Mouse (Mus musculus): ENCODE data around the gene Tmem115. TPM values are rescaled to one million over a fixed set of nuclear protein-coding genes. Genes with fewer than 3 reads are reported as not detected.

Gene Tmem115
- polyA plus RNA-seq, 1 experiment from 2014 or later, result 49.7 TPM

GRCm38 (mm10) chr9:107547026-107547425 lies 13.3 kb downstream of the Tmem115 start, which contains the start of gene Zmynd10:
Zmynd10 (plus strand) TSS chr9:107547298.
- ATAC-seq (ENCODE audit: low FRiP score, low TSS enrichment), result peak; percentile 55
- peaks cover 42% of the 10 kb centered on the region for H3K4me1 ChIP-seq (ENCODE audit: insufficient read depth, low read length)
- H3K4me3 ChIP-seq (ENCODE audit: low read length), result peak within 1 kb of the TSS; percentile 24
- 1% methylated on average over 20 of the region's 20 CpGs for WGBS
- peak within 1 kb of the TSS; percentile 51 for H3K4me2 ChIP-seq (replicated peaks; ENCODE audit: low read depth, low read length)
- H3K27me3 ChIP-seq (ENCODE audit: insufficient read depth, low read length), result no peaks in the 10 kb centered on the region
- H3K36me3 ChIP-seq (ENCODE audit: insufficient read depth, low read length), result peaks cover 17% of the 10 kb centered on the region; the same call in 1 of the 2 replicates
- 0 out of 2 replicates have a peak within 1 kb of the TSS, but pooled peaks have one; percentile 18 for H3K27ac ChIP-seq (ENCODE audit: low read length)
- H3K9ac ChIP-seq (replicated peaks; ENCODE audit: low read length), result peak within 1 kb of the TSS; percentile 48; the same call in 1 of the 2 replicates
- no peaks in the 10 kb centered on the region for H3K9me3 ChIP-seq (ENCODE audit: low read length)

GRCm38 (mm10) chr9:107547957-107548356 lies 14.2 kb downstream of the Tmem115 start:
- H3K36me3 ChIP-seq (ENCODE audit: insufficient read depth, low read length), result peaks cover 17% of the 10 kb centered on the region; the same call in 1 of the 2 replicates
- 81% methylated on average over 5 of the region's 5 CpGs for WGBS
- H3K4me1 ChIP-seq (ENCODE audit: insufficient read depth, low read length), result peaks cover 45% of the 10 kb centered on the region
- H3K4me3 ChIP-seq (ENCODE audit: low read length), result no peak overlapping the region
- no peak for ATAC-seq (ENCODE audit: low FRiP score, low TSS enrichment)
- no peak overlapping the region for H3K4me2 ChIP-seq (replicated peaks; ENCODE audit: low read depth, low read length)
- H3K9ac ChIP-seq (replicated peaks; ENCODE audit: low read length), result no peak overlapping the region
- H3K9me3 ChIP-seq (ENCODE audit: low read length), result no peaks in the 10 kb centered on the region
- H3K27me3 ChIP-seq (ENCODE audit: insufficient read depth, low read length), result no peaks in the 10 kb centered on the region
- no peak overlapping the region for H3K27ac ChIP-seq (ENCODE audit: low read length)

- no peak for ATAC-seq (ENCODE audit: low FRiP score, low TSS enrichment)
- 86% methylated on average over 10 of the region's 10 CpGs for WGBS
- peaks cover 14% of the 10 kb centered on the region; the same call in 1 of the 2 replicates for H3K36me3 ChIP-seq (ENCODE audit: insufficient read depth, low read length)
Measured at GRCm38 (mm10) chr9:107548820-107549219, 15.1 kb downstream of the Tmem115 start.

GRCm38 (mm10) chr9:107549297-107550074 lies 15.7 kb downstream of the Tmem115 start:
- no peak overlapping the region for H3K27ac ChIP-seq (ENCODE audit: low read length)
- no peak overlapping the region for H3K4me3 ChIP-seq (ENCODE audit: low read length)
- peaks cover 7% of the 10 kb centered on the region; the same call in 1 of the 2 replicates for H3K36me3 ChIP-seq (ENCODE audit: insufficient read depth, low read length)
- H3K9ac ChIP-seq (replicated peaks; ENCODE audit: low read length), result no peak overlapping the region
- 80% methylated on average over 20 of the region's 20 CpGs for WGBS
- ATAC-seq (ENCODE audit: low FRiP score, low TSS enrichment), result no peak
- H3K9me3 ChIP-seq (ENCODE audit: low read length), result no peaks in the 10 kb centered on the region
- no peak overlapping the region for H3K4me2 ChIP-seq (replicated peaks; ENCODE audit: low read depth, low read length)
- peaks cover 53% of the 10 kb centered on the region for H3K4me1 ChIP-seq (ENCODE audit: insufficient read depth, low read length)
- no peaks in the 10 kb centered on the region for H3K27me3 ChIP-seq (ENCODE audit: insufficient read depth, low read length)

More at GRCm38 (mm10) chr9:107548820-107549219, 15.1 kb downstream of the Tmem115 start:
- H3K4me3 ChIP-seq (ENCODE audit: low read length), result no peak overlapping the region
- H3K9ac ChIP-seq (replicated peaks; ENCODE audit: low read length), result no peak overlapping the region
- no peak overlapping the region for H3K4me2 ChIP-seq (replicated peaks; ENCODE audit: low read depth, low read length)
- no peaks in the 10 kb centered on the region for H3K27me3 ChIP-seq (ENCODE audit: insufficient read depth, low read length)
- no peak overlapping the region for H3K27ac ChIP-seq (ENCODE audit: low read length)
- H3K4me1 ChIP-seq (ENCODE audit: insufficient read depth, low read length), result peaks cover 50% of the 10 kb centered on the region
- no peaks in the 10 kb centered on the region for H3K9me3 ChIP-seq (ENCODE audit: low read length)

- Histone ChIP-seq H3K4me3 (ENCODE audit: low read length) (peak overlapping the region; percentile 62), H3K36me3 (ENCODE audit: insufficient read depth, low read length) (no peaks in the 10 kb centered on the region), H3K27ac (ENCODE audit: low read length) (peak overlapping the region; percentile 47), H3K4me2 (replicated peaks; ENCODE audit: low read depth, low read length) (peak overlapping the region; percentile 95), H3K4me1 (ENCODE audit: insufficient read depth, low read length) (peaks cover 54% of the 10 kb centered on the region), H3K9me3 (ENCODE audit: low read length) (no peaks in the 10 kb centered on the region), H3K9ac (replicated peaks; ENCODE audit: low read length) (peak overlapping the region; percentile 87), H3K27me3 (ENCODE audit: insufficient read depth, low read length) (no peaks in the 10 kb centered on the region)
- ATAC-seq (ENCODE audit: low FRiP score, low TSS enrichment), result no peak
- WGBS, result 37% methylated on average over 23 of the region's 23 CpGs
Measured at GRCm38 (mm10) chr9:107550491-107551116, 16.9 kb downstream of the Tmem115 start.

- WGBS, result 1% methylated on average over 63 of the region's 63 CpGs
- Histone ChIP-seq H3K4me3 (ENCODE audit: low read length) (peak within 1 kb of the TSS; percentile 62), H3K36me3 (ENCODE audit: insufficient read depth, low read length) (no peaks in the 10 kb centered on the region), H3K9me3 (ENCODE audit: low read length) (no peaks in the 10 kb centered on the region), H3K4me2 (replicated peaks; ENCODE audit: low read depth, low read length) (peak within 1 kb of the TSS; percentile 95), H3K4me1 (ENCODE audit: insufficient read depth, low read length) (peaks cover 61% of the 10 kb centered on the region), H3K27me3 (ENCODE audit: insufficient read depth, low read length) (no peaks in the 10 kb centered on the region), H3K27ac (ENCODE audit: low read length) (peak within 1 kb of the TSS; percentile 57), H3K9ac (replicated peaks; ENCODE audit: low read length) (peak within 1 kb of the TSS; percentile 87)
- peak; percentile 35 for ATAC-seq (ENCODE audit: low FRiP score, low TSS enrichment)
Measured at GRCm38 (mm10) chr9:107551117-107551889, 17.6 kb downstream of the Tmem115 start, which contains the start of gene Rassf1. Rassf1 (plus strand) TSS chr9:107551555.

- Histone ChIP-seq H3K4me1 (ENCODE audit: insufficient read depth, low read length) (peaks cover 62% of the 10 kb centered on the region), H3K27me3 (ENCODE audit: insufficient read depth, low read length) (no peaks in the 10 kb centered on the region), H3K4me3 (ENCODE audit: low read length) (peak overlapping the region; percentile 62), H3K27ac (ENCODE audit: low read length) (peak overlapping the region; percentile 57), H3K9me3 (ENCODE audit: low read length) (no peaks in the 10 kb centered on the region), H3K36me3 (ENCODE audit: insufficient read depth, low read length) (no peaks in the 10 kb centered on the region), H3K4me2 (replicated peaks; ENCODE audit: low read depth, low read length) (peak overlapping the region; percentile 95), H3K9ac (replicated peaks; ENCODE audit: low read length) (peak overlapping the region; percentile 87)
- ATAC-seq (ENCODE audit: low FRiP score, low TSS enrichment), result no peak
- WGBS, result 8% methylated on average over 8 of the region's 8 CpGs
Measured at GRCm38 (mm10) chr9:107551890-107552355, 18.2 kb downstream of the Tmem115 start.

- WGBS, result 66% methylated on average over 5 of the region's 5 CpGs
- Histone ChIP-seq H3K36me3 (ENCODE audit: insufficient read depth, low read length) (peaks cover 7% of the 10 kb centered on the region), H3K27me3 (ENCODE audit: insufficient read depth, low read length) (no peaks in the 10 kb centered on the region), H3K4me1 (ENCODE audit: insufficient read depth, low read length) (peaks cover 56% of the 10 kb centered on the region), H3K27ac (ENCODE audit: low read length) (peak overlapping the region; percentile 99), H3K9ac (replicated peaks; ENCODE audit: low read length) (peak overlapping the region; percentile 83), H3K4me3 (ENCODE audit: low read length) (peak overlapping the region; percentile 81), H3K4me2 (replicated peaks; ENCODE audit: low read depth, low read length) (peak overlapping the region; percentile 95), H3K9me3 (ENCODE audit: low read length) (no peaks in the 10 kb centered on the region)
- ATAC-seq (ENCODE audit: low FRiP score, low TSS enrichment), result no peak
Measured at GRCm38 (mm10) chr9:107552690-107553393, 19.1 kb downstream of the Tmem115 start.

Measured in kidney, embryonic 16.5 days (tissue).